In genomic region chr13:92274274-92275198, GRCm38 (mm10) we compare ENCODE assay signal across 9 mouse cellular contexts. TPM values are rescaled to one million over a fixed set of nuclear protein-coding genes. Genes with fewer than 3 reads are reported as not detected.
DNase-seq lines count a peak whose midpoint lies in the region; ATAC-seq lines count a peak whose summit lies in the region.
"Had no signal": no experiment of that assay in that cellular context is flagged by ENCODE, and none has a peak within 500 bp of the region (broad histone marks: within the 10 kb centered on the region; RNA-seq: fewer than 3 reads in every experiment).

No protein-coding gene starts in this region.

- H3K9ac ChIP-seq in forebrain, embryonic 16.5 days (replicated peaks; ENCODE audit: low read depth, low read length), result no peak overlapping the region
- no peak overlapping the region for H3K9ac ChIP-seq in forebrain, embryonic 13.5 days
- H3K9ac ChIP-seq: neural tube, embryonic 13.5 days had no signal

- no peak overlapping the region for H3K4me2 ChIP-seq in forebrain, embryonic 16.5 days (ENCODE audit: low read length)
- no peak overlapping the region for H3K4me2 ChIP-seq in forebrain, embryonic 13.5 days
- H3K4me2 ChIP-seq: neural tube, embryonic 13.5 days had no signal

- H3K27ac ChIP-seq in forebrain, embryonic 16.5 days (ENCODE audit: low read length), result no peak overlapping the region
- H3K27ac ChIP-seq in forebrain, embryonic 13.5 days, result no peak overlapping the region
- H3K27ac ChIP-seq: neural tube, embryonic 13.5 days had no signal

- H3K36me3 ChIP-seq in forebrain, embryonic 16.5 days (ENCODE audit: control insufficient read depth, insufficient read depth), result no peaks in the 10 kb centered on the region
- H3K36me3 ChIP-seq in forebrain, embryonic 13.5 days (ENCODE audit: poor library complexity, severe bottlenecking), result peaks cover 6% of the 10 kb centered on the region; the same call in 1 of the 2 replicates
- H3K36me3 ChIP-seq: neural tube, embryonic 13.5 days had no signal

- H3K9me3 ChIP-seq in forebrain, embryonic 16.5 days (ENCODE audit: control insufficient read depth, low read length), result no peaks in the 10 kb centered on the region
- H3K9me3 ChIP-seq in forebrain, embryonic 13.5 days (replicated peaks), result no peaks in the 10 kb centered on the region
- H3K9me3 ChIP-seq: neural tube, embryonic 13.5 days had no signal

- 0 out of 2 replicates have a peak, but pooled peaks have one; percentile 36 for ATAC-seq in forebrain, embryonic 16.5 days
- ATAC-seq in forebrain, embryonic 13.5 days, result no peak

- peak; percentile 11 to 19 for DNase-seq in CD8-positive naive resting alpha-beta T cell, adult 2 months (ENCODE audit: low read depth in 2 of 2, low spot score in 2 of 2)
- peak; percentile 20 to 73 for DNase-seq in frontal cortex, adult 2 months (ENCODE audit: extremely low spot score in 1 of 2, low spot score in 1 of 2)
- DNase-seq in induced T-regulatory cell, adult 2 months (ENCODE audit: low read depth), result peak; percentile 25
- DNase-seq in left cerebral cortex, postnatal 36 days (ENCODE audit: low spot score in 2 of 2), result peak; percentile 34 to 54
- DNase-seq in right cerebral cortex, adult 18-20 months, result peak; percentile 64
- no peak for DNase-seq in yolk sac, embryonic 10.5 days (ENCODE audit: low spot score)

- 65% methylated on average over 14 of the region's 14 CpGs for WGBS in forebrain, embryonic 16.5 days
- 79% methylated on average over 14 of the region's 14 CpGs for WGBS in forebrain, embryonic 13.5 days

- 0 out of 2 replicates have a peak, but pooled peaks cover 3% of the 10 kb centered on the region for H3K4me1 ChIP-seq in forebrain, embryonic 16.5 days (replicated peaks; ENCODE audit: control insufficient read depth, insufficient read depth, low read length)
- 0 out of 2 replicates have a peak, but pooled peaks cover 3% of the 10 kb centered on the region for H3K4me1 ChIP-seq in forebrain, embryonic 13.5 days
- H3K4me1 ChIP-seq: neural tube, embryonic 13.5 days had no signal

- H3K4me3 ChIP-seq in forebrain, embryonic 16.5 days (replicated peaks; ENCODE audit: low read length), result no peak overlapping the region
- no peak overlapping the region for H3K4me3 ChIP-seq in forebrain, embryonic 13.5 days
- H3K4me3 ChIP-seq: neural tube, embryonic 13.5 days had no signal

- intact Hi-C loops in left cerebral cortex, postnatal 36 days (cut with DNase I), result no loop called here

- H3K27me3 ChIP-seq in forebrain, embryonic 16.5 days (replicated peaks; ENCODE audit: control insufficient read depth, insufficient read depth, low read length), result no peaks in the 10 kb centered on the region
- no peaks in the 10 kb centered on the region for H3K27me3 ChIP-seq in forebrain, embryonic 13.5 days
- H3K27me3 ChIP-seq: neural tube, embryonic 13.5 days had no signal

RNA-seq across cellular contexts. Expression of gene Gm20379, which starts 31.2 kb away (rescaled TPM):
- polyA plus RNA-seq in forebrain, embryonic 16.5 days (2015; fragmentation: Nextera tagmentation; extraction: Ambion mirVana), result 1.1 TPM in 2 replicates
- polyA plus RNA-seq in forebrain, embryonic 13.5 days (2015; fragmentation: Nextera tagmentation; extraction: Ambion mirVana), result 1.2 and 1.7 TPM in 2 replicates
- polyA plus RNA-seq in frontal cortex, adult 2 months (2012; rRNA removed), result not detected in 2 replicates
- not detected for total RNA-seq in left cerebral cortex, postnatal 36 days (2021)
